Mouse (Mus musculus): ENCODE measurements around the gene Ufc1.

Gene Ufc1

DNA sequence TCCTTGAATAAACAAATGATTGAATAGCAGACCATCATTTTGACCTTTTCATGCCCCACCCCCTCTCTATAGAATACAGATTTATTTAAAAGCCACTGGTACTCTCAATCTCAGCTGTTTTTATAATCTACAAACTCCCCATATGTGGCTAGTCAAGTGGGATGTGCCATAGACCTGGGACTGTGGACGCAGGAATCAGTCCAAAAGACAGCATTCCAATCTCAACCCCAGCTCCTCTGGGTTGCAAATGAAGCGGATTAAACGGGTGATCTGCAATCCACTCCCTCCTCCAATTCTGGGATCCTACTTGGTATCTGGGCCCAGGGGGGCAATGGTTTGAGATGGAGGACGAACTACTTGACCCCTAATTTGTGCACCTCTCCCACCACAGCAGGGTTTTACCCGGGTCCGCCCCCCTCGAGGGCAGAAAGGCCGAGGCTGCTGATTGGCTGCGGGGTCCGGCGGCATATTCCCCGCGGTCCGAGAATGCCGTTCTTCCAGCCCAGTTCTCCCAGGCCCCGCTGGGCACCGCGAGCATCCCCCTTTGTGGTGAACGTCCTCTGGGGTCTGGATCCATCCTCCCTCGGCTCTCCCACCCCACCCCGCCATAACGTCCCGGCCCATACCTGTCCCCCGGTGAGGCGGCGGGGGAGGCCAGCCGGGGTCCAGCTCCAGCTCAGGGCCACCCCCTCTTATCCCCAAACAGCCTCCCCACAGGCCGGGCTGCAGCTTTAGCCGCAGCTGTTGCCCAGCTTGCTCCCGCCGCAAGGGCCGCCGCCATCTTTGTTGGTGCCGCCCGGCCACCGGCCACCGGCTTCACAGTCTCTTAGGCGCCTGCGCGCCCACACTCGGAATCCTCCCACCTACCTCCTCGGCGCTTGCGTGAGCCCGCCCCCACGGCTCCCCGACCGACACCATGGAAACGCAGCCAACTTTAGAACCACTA lies 7.4 kb downstream of the Ufc1 start, which contains the start of gene Usp21:
Gene Usp21 (minus strand): TSS at position 856 of the 946 bp plus-strand sequence.
- peak; percentile 93 for DNase-seq (ENCODE audit: low read depth, low spot score)

DNA sequence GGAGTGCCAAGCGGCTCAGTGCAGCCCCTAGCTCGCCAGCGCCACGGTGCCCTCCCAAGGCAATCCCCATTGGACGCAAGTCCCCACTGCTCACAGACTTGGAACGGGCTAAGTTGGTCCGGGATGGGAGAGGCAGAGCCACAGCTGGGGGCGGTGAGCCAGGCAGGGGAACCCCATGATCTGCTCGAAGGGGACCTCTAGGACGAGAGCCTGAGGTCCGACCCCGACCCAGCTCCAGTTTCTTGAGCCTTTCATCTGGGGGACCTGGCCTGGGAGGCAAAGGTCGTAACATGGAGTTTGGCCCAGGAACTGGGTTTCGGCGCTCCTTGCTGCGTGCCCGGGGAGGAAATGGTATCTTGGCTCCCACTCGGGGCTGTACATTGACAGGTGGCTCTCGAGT lies 8.3 kb downstream of the Ufc1 start:
- no peak for DNase-seq (ENCODE audit: low read depth, low spot score)

DNA sequence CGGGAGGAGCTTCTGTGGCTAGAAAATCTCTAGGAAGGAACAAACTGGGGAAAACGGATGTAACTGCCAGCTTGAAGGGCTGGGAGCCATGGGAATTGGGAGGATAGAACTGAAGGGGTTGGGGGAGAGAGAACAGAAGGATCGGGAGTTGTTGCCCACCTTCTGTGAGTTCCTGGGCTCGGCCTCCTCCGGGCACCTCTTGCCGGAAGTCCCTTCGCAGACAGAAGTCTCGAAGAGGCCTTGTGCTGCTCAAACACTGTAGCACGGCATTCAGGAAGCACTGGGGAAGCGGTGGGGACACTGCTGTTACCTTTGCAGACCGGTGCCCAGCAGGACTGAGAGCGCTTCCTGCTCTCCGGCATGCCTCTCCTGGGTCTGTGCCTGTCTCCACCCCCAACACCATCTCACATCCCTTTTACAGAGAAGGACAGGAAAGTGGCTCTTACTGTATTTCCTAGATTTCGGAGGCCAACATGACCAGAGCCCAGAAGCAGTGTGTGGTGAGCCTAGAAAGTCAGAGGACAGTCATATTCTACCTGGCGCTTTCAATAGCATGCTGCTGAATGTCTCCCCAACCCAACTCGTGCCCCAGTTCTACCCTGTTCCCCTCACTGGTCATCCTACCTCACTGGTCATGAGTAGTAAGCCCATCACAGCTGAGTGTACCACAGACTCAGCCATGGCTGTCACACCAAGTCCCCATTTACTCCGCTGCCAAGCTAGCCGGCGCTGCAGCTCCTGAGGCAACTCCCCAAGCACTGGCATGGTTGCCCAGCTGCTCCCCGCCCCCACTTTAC lies 9.5 kb downstream of the Ufc1 start:
- DNase-seq (ENCODE audit: low read depth, low spot score) = no peak

DNA sequence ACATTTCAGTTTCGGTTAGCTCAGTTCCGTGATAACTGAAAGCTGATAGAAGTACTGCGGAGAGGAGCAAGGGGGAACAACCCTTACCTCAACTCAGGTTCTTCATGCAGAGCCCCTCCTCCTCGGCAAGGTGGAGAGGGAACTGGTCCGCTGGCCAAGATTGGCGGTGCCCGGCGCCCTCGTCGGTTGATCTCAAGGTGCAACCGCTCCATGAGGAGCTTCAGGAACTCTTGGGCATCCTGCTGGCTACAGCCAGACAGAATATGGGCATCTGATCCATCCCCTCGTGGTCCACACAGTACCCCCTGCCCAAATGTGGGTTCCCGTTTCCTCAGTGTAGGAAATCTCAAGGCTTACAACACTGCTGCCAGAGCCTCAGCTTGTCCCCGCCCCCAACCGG lies 10.3 kb downstream of the Ufc1 start:
- no peak for DNase-seq (ENCODE audit: low read depth, low spot score)

DNA sequence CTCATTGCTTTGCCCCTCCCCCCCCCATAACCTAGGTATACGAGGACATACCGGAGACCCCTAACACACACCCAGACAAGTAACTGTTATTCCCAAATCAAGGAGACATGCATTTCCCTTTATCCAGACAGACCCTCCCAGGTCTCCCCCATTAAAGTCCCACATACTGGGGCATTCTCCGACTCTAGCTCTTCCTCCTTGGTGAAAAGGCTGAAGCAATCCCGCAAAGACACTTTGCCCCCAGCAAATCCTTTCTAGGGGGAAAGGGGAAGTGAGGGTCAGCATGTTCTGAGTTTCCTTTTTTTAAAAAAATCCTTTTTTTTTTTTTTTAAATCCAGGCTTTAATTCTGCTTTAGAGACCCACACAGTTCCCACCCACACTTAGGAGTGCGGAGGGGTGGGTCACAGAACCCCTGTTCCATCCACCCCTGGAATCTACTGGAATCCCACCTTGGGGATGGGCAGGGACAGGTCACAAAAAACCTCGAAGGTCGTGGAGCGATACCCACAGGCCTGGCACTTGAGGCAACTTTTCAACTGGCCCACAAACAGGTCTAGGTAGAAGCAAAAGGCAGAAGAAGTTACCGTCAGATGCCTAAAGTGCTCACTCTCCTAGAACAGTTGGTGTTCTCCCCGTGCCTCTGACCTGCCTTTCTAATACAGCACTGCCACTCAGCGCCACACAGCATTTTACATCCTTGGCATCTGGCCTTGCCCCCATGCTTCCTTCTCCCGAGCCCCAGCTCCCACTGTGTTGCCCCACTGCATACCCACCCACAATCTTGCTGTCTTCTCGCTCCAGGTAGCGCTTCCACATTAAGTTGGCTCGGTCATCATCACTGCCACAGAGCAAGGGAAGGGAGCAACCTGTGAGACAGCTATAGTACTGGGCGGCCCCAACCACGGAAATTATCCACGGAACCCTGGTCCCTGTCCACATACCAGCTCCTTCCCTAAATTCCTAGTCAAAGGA lies 11.3 kb downstream of the Ufc1 start:
- DNase-seq (ENCODE audit: low read depth, low spot score) = no peak

DNA sequence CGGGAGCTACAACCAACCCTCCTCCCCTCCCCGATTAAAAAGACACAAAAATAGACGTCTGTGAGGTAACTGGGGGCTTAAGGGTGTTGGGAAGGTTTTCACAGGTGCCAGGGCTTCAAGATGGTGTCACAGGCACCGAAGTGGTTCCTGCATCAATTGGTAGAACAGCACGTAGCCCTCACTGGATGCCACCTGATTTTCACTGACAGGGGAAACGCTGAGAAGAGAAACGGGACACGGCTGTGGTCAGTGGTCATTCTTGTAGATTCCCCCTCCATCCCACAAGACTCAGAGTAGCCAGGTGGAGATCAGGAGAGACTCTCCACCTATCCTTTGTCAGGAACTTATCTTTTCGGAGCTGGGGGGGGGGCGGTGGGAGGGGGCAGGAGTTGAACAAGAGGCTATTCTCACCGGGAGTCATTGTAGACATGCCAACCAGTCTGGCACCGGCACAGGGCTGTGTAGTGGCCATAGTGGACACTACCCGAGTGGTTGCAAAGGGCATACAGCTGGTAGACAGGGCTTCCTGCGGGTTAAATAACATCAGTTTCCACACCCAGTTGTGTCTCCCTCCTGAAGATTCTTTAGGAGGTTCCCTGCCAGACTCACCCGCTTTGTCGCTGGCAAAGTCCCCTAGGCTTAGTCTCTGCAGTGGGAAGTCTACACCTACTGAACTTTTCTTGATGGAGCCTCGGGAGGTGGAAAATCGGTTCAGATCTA lies 12.6 kb downstream of the Ufc1 start:
- no peak for DNase-seq (ENCODE audit: low read depth, low spot score)

DNA sequence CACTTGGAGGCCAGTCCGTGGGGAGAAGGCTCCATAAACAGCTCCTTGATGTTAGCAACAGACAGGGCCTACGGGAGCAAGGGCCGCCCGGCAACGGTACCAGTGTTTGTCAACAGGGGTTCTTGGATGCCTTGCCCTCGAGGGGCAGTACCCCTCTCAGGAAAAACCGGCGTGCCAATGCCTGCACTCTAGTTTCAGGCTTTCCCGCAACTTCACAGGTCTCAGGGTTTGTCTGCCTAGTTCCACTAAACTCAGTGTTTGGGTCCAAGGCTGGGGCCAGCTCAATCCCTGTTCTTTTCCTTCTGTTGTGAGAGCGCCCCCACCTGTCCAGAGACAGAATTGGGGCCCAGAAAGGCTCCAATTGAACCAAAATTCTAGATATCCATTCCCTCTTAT lies 13.3 kb downstream of the Ufc1 start:
- DNase-seq (ENCODE audit: low read depth, low spot score) = no peak

DNA sequence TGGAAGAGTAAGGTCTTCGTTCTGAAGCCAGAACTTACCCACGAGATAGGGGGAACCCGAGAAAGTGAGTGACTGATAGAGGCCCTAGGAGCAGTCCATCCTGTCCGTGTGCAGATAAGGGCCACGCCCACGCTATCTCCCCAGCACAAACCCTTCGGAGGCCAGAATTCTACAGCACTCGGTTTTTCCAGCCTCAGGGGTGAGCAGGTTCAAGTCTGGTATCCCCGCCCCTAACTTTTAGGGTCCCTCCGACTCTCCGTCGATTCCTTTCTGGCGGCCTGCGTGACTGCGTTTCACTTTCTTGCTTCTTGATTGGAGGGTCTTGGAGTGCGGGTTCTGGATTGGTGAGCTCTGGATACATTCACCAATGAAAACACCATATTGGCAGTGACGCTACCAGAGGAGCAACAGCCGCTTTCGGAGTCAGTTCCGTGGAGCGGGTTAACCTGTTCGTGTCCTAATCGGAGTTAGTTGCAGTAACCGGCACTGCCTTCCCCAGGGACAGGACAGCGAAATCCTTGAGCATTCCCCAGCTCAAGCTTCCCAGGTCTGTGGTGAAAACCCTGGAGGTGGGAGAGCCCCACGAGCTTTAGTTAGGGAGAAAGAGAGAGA lies 13.8 kb downstream of the Ufc1 start, which contains the start of gene Ppox:
Gene Ppox (minus strand): TSS at position 271 of the 612 bp plus-strand sequence.
- peak; percentile 96 for DNase-seq (ENCODE audit: low read depth, low spot score)

DNA sequence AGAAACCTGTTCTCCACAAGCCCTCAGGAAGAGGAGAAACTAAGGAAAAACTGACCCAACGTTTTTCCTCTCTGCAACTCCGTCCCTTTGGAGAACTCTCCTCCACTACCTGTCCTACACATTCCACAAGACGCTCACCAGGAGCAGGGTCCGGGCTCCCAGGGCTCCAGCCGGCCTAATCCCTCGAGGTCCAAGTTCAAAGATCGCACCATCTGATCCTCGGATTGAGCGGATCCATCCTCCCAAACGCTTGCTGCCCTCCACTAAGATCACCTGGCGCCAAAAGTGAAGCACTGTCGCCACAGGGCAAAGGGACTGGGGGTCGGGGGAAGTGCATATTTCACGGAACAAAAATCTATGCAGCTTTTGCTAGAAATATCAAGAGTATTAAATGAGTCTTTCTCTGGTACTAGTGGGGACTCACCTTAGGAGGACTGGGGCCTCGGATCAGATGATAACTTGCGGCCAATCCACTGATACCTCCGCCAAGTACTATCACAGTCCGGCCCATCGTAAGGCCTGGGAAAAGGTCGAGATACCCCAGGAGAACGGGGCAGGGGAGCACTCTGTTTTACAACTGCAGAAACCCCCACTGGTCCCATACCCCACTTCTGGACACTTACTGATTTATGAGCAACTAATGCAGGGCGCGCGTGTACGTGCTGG lies 14.4 kb downstream of the Ufc1 start:
- no peak for DNase-seq (ENCODE audit: low read depth, low spot score)

DNA sequence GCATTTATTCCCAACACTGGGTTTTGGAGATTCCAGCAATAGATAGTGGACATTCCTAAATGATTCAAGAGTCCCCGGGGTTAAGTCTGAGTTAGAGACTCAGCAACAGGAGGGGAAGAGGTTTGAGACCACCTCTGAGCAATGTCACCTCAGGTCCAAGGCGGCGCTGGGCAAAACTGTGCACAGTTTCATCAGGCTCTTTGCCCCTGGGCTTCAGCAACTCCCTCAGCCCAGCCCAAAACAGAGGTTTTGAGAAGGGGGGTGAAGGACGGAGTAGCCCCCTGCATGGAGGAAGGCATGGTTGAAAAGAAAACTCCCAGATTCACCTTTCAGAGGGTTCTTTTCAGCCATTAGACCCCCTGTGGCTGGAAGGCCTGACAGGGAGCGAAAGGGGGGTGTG lies 15.1 kb downstream of the Ufc1 start:
- no peak for DNase-seq (ENCODE audit: low read depth, low spot score)

DNA sequence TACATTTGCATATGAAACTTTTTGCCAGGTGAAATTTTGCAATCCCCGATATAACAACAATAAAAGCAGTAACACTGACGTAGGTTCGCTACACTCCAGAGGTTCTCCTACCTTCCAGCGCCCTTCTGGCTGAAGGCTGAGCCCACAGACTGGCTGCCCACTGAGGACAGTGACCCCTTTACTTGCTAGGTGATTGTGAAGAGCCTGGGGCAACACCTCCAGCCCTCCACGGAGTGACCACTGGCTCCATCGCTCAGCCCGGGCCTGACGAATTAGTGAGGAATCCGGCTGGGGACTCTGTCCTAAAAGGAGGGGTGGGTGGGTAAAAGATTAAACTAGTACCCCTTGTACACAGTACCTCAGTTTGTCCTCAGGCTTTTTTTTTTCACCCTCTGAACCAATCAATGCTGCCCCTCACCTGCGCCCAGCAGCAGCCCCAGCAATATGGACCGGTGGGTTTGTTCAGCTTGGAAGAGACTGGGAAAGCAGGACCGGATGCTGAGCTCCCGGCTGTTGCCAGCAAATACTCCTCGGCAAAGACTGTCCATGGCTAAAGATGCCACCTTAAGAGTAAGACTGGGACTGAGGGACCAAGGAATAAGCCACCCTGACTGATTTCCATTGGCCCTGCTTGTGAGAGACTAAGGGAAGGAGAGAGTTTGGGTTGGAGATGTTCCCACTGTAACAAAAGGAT lies 15.7 kb downstream of the Ufc1 start:
- DNase-seq (ENCODE audit: low read depth, low spot score) = no peak

DNA sequence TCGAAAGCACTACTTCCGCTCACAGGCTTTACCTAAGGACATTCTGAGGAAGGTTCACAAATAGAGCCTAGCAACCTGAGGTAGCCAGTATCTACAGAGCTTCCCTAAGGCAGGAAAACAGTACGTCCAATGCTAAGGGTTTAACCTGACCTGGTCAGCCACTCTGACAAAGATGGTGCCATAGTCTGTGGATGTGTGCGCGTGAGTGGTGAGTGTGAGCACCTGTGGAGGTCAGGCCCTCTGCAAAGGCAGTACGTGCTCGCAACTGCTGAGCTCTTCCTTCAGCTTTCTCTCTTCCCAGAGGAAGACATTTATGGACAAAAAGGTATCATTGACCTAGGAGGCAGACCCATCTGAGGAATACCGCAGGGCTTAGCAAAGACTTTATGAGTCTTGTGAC lies 16.4 kb downstream of the Ufc1 start:
- no peak for DNase-seq (ENCODE audit: low read depth, low spot score)

DNA sequence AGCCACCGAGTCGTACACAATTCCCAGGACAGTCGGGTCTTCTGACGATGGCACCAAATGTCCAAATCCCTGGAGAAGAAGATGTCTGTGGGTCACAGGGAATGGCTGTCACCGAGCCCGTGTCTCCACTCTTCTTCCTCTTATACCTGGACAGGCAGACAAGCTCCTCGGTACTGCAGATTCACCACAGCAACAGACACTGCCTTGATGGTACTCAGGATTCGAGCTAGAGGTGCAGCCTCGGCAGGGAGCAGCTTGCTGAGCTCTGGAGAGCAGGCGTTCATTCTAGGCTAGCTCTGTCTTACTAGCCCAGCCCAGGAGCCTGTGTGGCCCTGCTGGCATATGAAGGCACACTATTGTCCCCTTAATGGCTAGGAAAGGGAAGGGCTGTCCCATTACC lies 17.1 kb downstream of the Ufc1 start:
- DNase-seq (ENCODE audit: low read depth, low spot score) = no peak

DNA sequence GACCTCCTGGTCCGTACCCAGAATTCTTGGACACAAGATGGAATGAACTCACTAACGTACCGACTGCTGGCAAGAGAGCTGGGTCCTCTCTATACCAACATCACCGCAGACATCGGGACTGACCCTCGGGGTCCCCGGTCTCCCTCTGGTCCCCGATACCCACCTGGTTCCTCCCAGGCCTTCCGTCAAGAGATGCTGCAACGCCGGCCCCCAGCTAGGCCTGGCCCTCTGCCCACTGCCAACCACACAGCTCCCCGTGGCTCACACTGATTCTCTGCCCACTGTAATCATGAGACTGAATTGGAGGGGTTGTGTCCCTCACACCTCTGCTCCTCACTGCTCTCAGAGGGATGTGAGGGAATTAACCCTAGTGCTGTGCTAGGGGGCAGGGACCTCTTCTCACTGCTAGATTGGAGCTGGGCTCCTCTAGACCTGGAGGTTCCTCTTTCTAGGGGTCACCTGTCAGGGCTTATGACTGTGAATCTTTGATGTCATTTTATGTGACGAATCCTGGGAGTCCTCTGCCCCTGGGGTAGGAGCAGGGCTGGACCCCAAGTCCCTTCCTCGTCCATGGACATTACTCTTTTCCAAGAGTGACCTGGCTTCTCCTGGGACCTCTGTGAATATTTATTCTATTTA lies 18.6 kb downstream of the Ufc1 start:
- no peak for DNase-seq (ENCODE audit: low read depth, low spot score)

DNA sequence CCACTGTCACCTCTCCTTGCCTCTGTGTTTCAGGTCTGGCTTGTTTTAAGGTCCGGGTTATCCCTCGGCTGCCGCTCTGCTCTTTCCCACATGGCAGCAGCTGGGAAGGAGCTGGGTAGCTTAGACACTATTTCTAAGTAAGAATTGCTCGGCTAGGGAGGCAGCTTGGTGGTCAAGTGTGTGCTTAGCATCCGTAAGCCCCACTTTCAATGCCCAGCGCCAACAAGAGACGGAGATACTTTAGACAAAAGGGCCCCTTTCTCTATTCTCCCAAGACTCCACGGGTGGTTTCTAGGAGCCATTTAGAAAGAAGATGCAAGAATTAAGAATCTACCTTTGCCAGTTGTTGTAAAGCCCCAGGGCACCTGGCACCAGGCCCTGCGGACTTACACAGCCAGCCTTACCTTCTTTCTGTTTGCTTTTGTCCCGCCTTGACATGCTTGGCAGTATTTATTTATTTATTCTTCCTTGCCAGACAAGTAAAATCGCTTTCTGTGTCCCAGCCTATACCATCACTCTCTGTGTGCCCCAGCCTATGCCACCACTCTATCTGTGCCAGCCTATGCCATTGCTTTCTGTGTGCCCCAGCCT lies 19.6 kb downstream of the Ufc1 start:
- no peak for DNase-seq (ENCODE audit: low read depth, low spot score)

DNA sequence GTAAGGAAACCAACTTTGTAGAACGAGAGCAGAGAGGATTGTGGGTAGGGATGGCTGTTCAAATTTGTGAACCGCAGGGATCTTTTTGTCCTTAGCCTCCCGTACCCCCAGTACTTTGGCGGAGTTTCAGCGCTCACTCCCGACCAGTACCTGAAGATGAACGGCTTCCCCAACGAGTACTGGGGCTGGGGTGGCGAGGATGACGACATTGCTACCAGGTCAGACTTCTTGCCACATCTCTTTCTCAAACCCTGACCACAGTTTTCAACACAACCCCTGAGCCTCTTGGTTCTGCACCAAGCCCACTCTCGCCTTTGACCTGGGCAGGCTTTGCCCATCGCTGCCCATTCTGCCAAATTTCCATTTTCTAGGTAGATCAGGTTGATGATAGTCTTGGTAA lies 20.7 kb downstream of the Ufc1 start:
- no peak for DNase-seq (ENCODE audit: low read depth, low spot score)

DNA sequence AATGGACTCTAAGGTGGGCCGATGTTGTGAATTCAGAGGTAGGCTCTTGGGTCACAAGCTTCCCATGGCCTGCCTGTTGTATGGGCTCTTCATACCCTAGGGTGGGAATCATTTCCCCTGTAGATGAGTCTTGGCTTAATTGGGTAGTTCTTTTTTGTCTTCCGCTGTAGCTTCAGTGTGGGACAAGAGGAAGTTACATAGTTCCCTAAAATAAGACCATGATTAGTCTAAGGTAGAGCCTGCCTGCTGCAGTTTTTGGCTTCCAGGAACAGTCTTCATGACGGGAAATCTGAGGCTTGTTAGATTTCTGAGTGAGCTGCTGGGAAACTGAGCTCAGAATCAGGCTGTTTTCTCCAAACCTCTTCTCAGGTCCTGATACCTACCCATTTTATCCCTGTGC lies 22.7 kb downstream of the Ufc1 start:
- no peak for DNase-seq (ENCODE audit: low read depth, low spot score)

DNA sequence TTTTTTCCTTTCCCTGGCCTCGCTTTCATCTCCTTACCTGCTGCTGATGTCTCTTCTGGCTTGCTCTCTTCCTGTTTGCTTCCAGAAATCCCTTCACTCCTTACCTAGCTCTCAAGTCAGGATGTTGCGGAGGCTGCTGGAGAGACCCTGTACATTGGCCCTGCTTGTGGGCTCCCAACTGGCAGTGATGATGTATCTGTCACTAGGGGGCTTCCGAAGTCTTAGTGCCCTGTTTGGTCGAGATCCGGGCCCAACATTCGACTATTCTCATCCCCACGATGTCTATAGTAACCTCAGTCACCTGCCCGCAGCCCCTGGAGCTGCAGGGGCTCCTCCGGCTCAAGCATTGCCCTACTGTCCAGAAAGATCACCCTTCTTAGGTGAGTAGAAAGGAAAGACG lies 23.2 kb downstream of the Ufc1 start:
- no peak for DNase-seq (ENCODE audit: low read depth, low spot score)
